ENCODE assay signal across 8 mouse cellular contexts in the genomic region with DNA sequence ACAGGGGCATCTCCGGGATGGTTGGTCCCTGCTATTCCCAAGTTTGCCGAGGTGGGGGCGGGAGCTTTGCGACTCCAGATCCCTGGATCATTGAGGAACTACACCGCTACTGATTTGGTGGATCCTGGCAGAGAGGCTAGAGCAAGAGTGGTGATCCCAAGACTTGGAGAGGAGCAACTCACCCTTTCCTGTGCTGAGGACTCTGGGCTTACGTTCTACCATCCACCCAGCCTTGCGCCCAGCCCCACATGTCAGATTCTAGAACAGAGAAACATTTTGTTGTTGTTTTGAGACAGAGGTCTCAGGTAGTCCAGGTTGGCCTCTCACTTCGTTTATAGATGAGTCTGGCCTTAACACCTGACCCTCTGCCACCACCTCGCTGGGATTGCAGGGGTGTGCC. TPM values are rescaled to one million over a fixed set of nuclear protein-coding genes. Genes with fewer than 3 reads are reported as not detected.
DNase-seq lines count a peak whose midpoint lies in the region; ATAC-seq and TF ChIP-seq lines count a peak whose summit lies in the region.

No protein-coding gene starts in this region.

- H3K27ac ChIP-seq in heart, adult 2 months, result peak overlapping the region; percentile 66
- H3K27ac ChIP-seq in limb, embryonic 15.5 days, result 0 out of 2 replicates have a peak overlapping the region, but pooled peaks have one; percentile 2

- no peak for TF ChIP-seq POLR2A in heart, adult 2 months (IDR thresholded peaks at IDR 0.05; ENCODE audit: insufficient read depth, low read depth, low read length)

- no peaks in the 10 kb centered on the region for H3K79me2 ChIP-seq in heart, adult 2 months (replicated peaks; ENCODE audit: control insufficient read depth, insufficient read depth, low read length)

- no peak for ATAC-seq in limb, embryonic 15.5 days (ENCODE audit: insufficient number of reproducible peaks, low FRiP score, low TSS enrichment, low read depth)

- H3K36me3 ChIP-seq in heart, adult 2 months (ENCODE audit: control insufficient read depth, insufficient read depth, low read length), result no peaks in the 10 kb centered on the region
- H3K36me3 ChIP-seq in limb, embryonic 15.5 days, result 0 out of 2 replicates have a peak, but pooled peaks cover 18% of the 10 kb centered on the region

- peak overlapping the region; percentile 93 for H3K4me2 ChIP-seq in limb, embryonic 15.5 days

- TF ChIP-seq CTCF in heart, adult 2 months (IDR thresholded peaks at IDR 0.05), result no peak

- no peaks in the 10 kb centered on the region for H3K27me3 ChIP-seq in heart, adult 2 months (ENCODE audit: control insufficient read depth, insufficient read depth, low read length)
- H3K27me3 ChIP-seq in limb, embryonic 15.5 days, result peaks cover 3% of the 10 kb centered on the region; the same call in 1 of the 2 replicates

- peak overlapping the region; percentile 64 for H3K4me3 ChIP-seq in heart, adult 2 months
- peak overlapping the region; percentile 58 for H3K4me3 ChIP-seq in limb, embryonic 15.5 days

- no peaks in the 10 kb centered on the region for H3K9me3 ChIP-seq in limb, embryonic 15.5 days

- H3K9ac ChIP-seq in heart, adult 2 months (ENCODE audit: low read depth, low read length), result peak overlapping the region; percentile 7
- peak overlapping the region; percentile 36; the same call in 1 of the 2 replicates for H3K9ac ChIP-seq in limb, embryonic 15.5 days

- TF ChIP-seq EP300 in heart, adult 2 months (IDR thresholded peaks at IDR 0.05; ENCODE audit: insufficient read depth, low read depth, low read length), result no peak

- 5% methylated on average over 9 of the region's 9 CpGs for WGBS in heart, adult 2 months
- 12% methylated on average over 9 of the region's 9 CpGs for WGBS in limb, embryonic 15.5 days

- DNase-seq in heart, adult 2 months, result peak in 1 of 2 experiments; percentile 28
- DNase-seq in heart, postnatal 25 days (ENCODE audit: low spot score), result no peak
- DNase-seq in thymus, postnatal 0 days (ENCODE audit: low spot score), result peak; percentile 36
- DNase-seq in thymus, postnatal 14 days, result no peak
- no peak for DNase-seq in urinary bladder, adult 2 months (ENCODE audit: low spot score)
- no peak for DNase-seq in layer of hippocampus, postnatal 25 days (ENCODE audit: extremely low spot score in 1 of 2, low spot score in 1 of 2)
- no peak for DNase-seq in Muller cell, postnatal 12 days (ENCODE audit: inconsistent ontology term)

- H3K4me1 ChIP-seq in heart, adult 2 months (ENCODE audit: control insufficient read depth, insufficient read depth, low read length), result peaks cover 2% of the 10 kb centered on the region; the same call in 1 of the 2 replicates
- H3K4me1 ChIP-seq in limb, embryonic 15.5 days, result peaks cover 25% of the 10 kb centered on the region

- intact Hi-C loops in heart, adult 2 months (cut with DNase I), result no loop called here
- intact Hi-C loops in heart, postnatal 25 days (cut with DNase I), result no loop called here

RNA-seq across cellular contexts. Expression of gene Nfkbid, which starts 1.0 kb away (rescaled TPM):
- total RNA-seq in heart, adult 2 months (2021), result under 1 TPM; 0.47 to 0.66 TPM
- polyA plus RNA-seq in heart, adult 2 months (2012; rRNA removed), result 0.94 and 1.3 TPM in 2 replicates
- under 1 TPM; 0.20 to 0.47 TPM for total RNA-seq in heart, postnatal 25 days (2021)
- 20.2 and 20.3 TPM in 2 replicates for polyA plus RNA-seq in thymus, postnatal 0 days (2015; fragmentation: Nextera tagmentation; extraction: Ambion mirVana)
- 1.4 and 2.1 TPM in 2 replicates for polyA plus RNA-seq in limb, embryonic 15.5 days (2015; fragmentation: Nextera tagmentation; extraction: Ambion mirVana)
- polyA plus RNA-seq in urinary bladder, adult 2 months (2012; rRNA removed), result 1.8 and 2.0 TPM in 2 replicates
- 1 to 10 TPM; 2.9 to 3.0 TPM for total RNA-seq in layer of hippocampus, postnatal 25 days (2021)

RNA-seq across cellular contexts. Expression of gene Hcst, which starts 2.9 kb away (rescaled TPM):
- under 1 TPM in 1 of 2 experiments, not detected in 1; 0.59 TPM for total RNA-seq in heart, adult 2 months (2021)
- 4.8 TPM in 1 of 2 replicates, not detected in the other for polyA plus RNA-seq in heart, adult 2 months (2012; rRNA removed)
- total RNA-seq in heart, postnatal 25 days (2021), result not detected
- polyA plus RNA-seq in thymus, postnatal 0 days (2015; fragmentation: Nextera tagmentation; extraction: Ambion mirVana), result 110 and 139 TPM in 2 replicates
- polyA plus RNA-seq in limb, embryonic 15.5 days (2015; fragmentation: Nextera tagmentation; extraction: Ambion mirVana), result 2.7 and 3.3 TPM in 2 replicates
- polyA plus RNA-seq in urinary bladder, adult 2 months (2012; rRNA removed), result 3.3 and 3.8 TPM in 2 replicates
- total RNA-seq in layer of hippocampus, postnatal 25 days (2021), result 1 to 10 TPM in 1 of 2 experiments, under 1 TPM in 1; 0.98 to 1.0 TPM

RNA-seq across cellular contexts. Expression of gene Tyrobp, which starts 9.0 kb away (rescaled TPM):
- 10 to 100 TPM; 20.1 to 23.6 TPM for total RNA-seq in heart, adult 2 months (2021)
- polyA plus RNA-seq in heart, adult 2 months (2012; rRNA removed), result 62.7 and 65.5 TPM in 2 replicates
- 10 to 100 TPM; 17.7 to 18.4 TPM for total RNA-seq in heart, postnatal 25 days (2021)
- 112 and 116 TPM in 2 replicates for polyA plus RNA-seq in thymus, postnatal 0 days (2015; fragmentation: Nextera tagmentation; extraction: Ambion mirVana)
- 78.9 and 87.7 TPM in 2 replicates for polyA plus RNA-seq in limb, embryonic 15.5 days (2015; fragmentation: Nextera tagmentation; extraction: Ambion mirVana)
- polyA plus RNA-seq in urinary bladder, adult 2 months (2012; rRNA removed), result 85.1 and 117 TPM in 2 replicates
- 10 to 100 TPM; 28.8 to 31.4 TPM for total RNA-seq in layer of hippocampus, postnatal 25 days (2021)

RNA-seq across cellular contexts. Expression of gene Aplp1, which starts 22.8 kb away (rescaled TPM):
- total RNA-seq in heart, adult 2 months (2021), result 1 to 10 TPM; 3.2 to 3.5 TPM
- polyA plus RNA-seq in heart, adult 2 months (2012; rRNA removed), result 3.6 and 6.2 TPM in 2 replicates
- total RNA-seq in heart, postnatal 25 days (2021), result 1 to 10 TPM; 3.5 TPM
- polyA plus RNA-seq in thymus, postnatal 0 days (2015; fragmentation: Nextera tagmentation; extraction: Ambion mirVana), result 1.3 and 2.8 TPM in 2 replicates
- 28.6 and 32.7 TPM in 2 replicates for polyA plus RNA-seq in limb, embryonic 15.5 days (2015; fragmentation: Nextera tagmentation; extraction: Ambion mirVana)
- 4.2 and 4.5 TPM in 2 replicates for polyA plus RNA-seq in urinary bladder, adult 2 months (2012; rRNA removed)
- 1,000 to 10,000 TPM; 1,227 to 1,377 TPM for total RNA-seq in layer of hippocampus, postnatal 25 days (2021)

RNA-seq across cellular contexts. Expression of gene Kirrel2, which starts 34.9 kb away (rescaled TPM):
- total RNA-seq in heart, adult 2 months (2021), result not detected
- not detected in 2 replicates for polyA plus RNA-seq in heart, adult 2 months (2012; rRNA removed)
- total RNA-seq in heart, postnatal 25 days (2021), result not detected
- polyA plus RNA-seq in thymus, postnatal 0 days (2015; fragmentation: Nextera tagmentation; extraction: Ambion mirVana), result 0.10 and 0.17 TPM in 2 replicates
- 0.04 and 0.38 TPM in 2 replicates for polyA plus RNA-seq in limb, embryonic 15.5 days (2015; fragmentation: Nextera tagmentation; extraction: Ambion mirVana)
- not detected in 2 replicates for polyA plus RNA-seq in urinary bladder, adult 2 months (2012; rRNA removed)
- total RNA-seq in layer of hippocampus, postnatal 25 days (2021), result 10 to 100 TPM; 15.3 to 16.4 TPM

Comparison
In these comparisons a context has a peak if more than half of its experiments do, and no peak if none do; other contexts are left out.
1. RNA of gene Hcst, which starts 2.9 kb away (polyA plus RNA-seq): 110 to 139 TPM in thymus, postnatal 0 days; 4.8 TPM in heart, adult 2 months, 3.3 to 3.8 TPM in urinary bladder, adult 2 months and 2.7 to 3.3 TPM in limb, embryonic 15.5 days; every median in the first group is over 10 times any median in the second.